Comparison of ENCODE assay signal across 10 mouse cellular contexts in genomic region chr1:87906361-87906956, GRCm38 (mm10). TPM values are rescaled to one million over a fixed set of nuclear protein-coding genes. Genes with fewer than 3 reads are reported as not detected.
DNase-seq lines count a peak whose midpoint lies in the region; ATAC-seq lines count a peak whose summit lies in the region.
"Had no signal": no experiment of that assay in that cellular context is flagged by ENCODE, and none has a peak within 500 bp of the region (broad histone marks: within the 10 kb centered on the region; RNA-seq: fewer than 3 reads in every experiment).

No protein-coding gene starts in this region.

- H3K4me1 ChIP-seq in liver, embryonic 13.5 days (replicated peaks) = peaks cover 32% of the 10 kb centered on the region

- no peak overlapping the region for H3K9ac ChIP-seq in liver, embryonic 13.5 days

- ATAC-seq in frontal cortex, adult (ENCODE audit: low TSS enrichment) = peak; percentile 50; the same call in 1 of the 2 replicates
- peak; percentile 71 for ATAC-seq in liver, embryonic 13.5 days (ENCODE audit: low read depth)

- DNase-seq in frontal cortex, postnatal 25 days (ENCODE audit: low spot score in 2 of 2) = no peak
- DNase-seq in retina, adult 2 months (ENCODE audit: low read depth, low spot score) = peak; percentile 11
- DNase-seq in retina, embryonic 14.5 days (ENCODE audit: low spot score) = no peak
- DNase-seq in liver, embryonic 13.5 days = no peak
- DNase-seq in thymus, postnatal 36 days = peak; percentile 26 to 50
- DNase-seq in cerebellum, adult 9-11 months = no peak
- DNase-seq in embryo, embryonic 11 days = no peak
- DNase-seq: layer of hippocampus, postnatal 36 days had no signal

- H3K27me3 ChIP-seq in liver, embryonic 13.5 days = no peaks in the 10 kb centered on the region

- no peak overlapping the region for H3K27ac ChIP-seq in liver, embryonic 13.5 days

- H3K9me3 ChIP-seq in liver, embryonic 13.5 days (replicated peaks) = no peaks in the 10 kb centered on the region

- no peak overlapping the region for H3K4me2 ChIP-seq in liver, embryonic 13.5 days

- WGBS in liver, embryonic 13.5 days (ENCODE audit: insufficient replicate concordance) = 74% methylated on average over 5 of the region's 5 CpGs

- H3K4me3 ChIP-seq in liver, embryonic 13.5 days (replicated peaks) = no peak overlapping the region
- H3K4me3 ChIP-seq: erythroblast, embryonic 14.5 days had no signal

- H3K36me3 ChIP-seq in liver, embryonic 13.5 days = no peaks in the 10 kb centered on the region

RNA-seq across cellular contexts. Expression of gene Dgkd, which starts 53.4 kb away (rescaled TPM):
- 10.9 and 15.1 TPM in 2 replicates for polyA plus RNA-seq in liver, embryonic 13.5 days (2015; fragmentation: Nextera tagmentation; extraction: Ambion mirVana)

Comparison
In these comparisons a context has a peak if more than half of its experiments do, and no peak if none do; other contexts are left out.
1. DNase-seq: peak in retina, adult 2 months (single experiment) and thymus, postnatal 36 days (2 of 2); none in frontal cortex, postnatal 25 days (0 of 2), retina, embryonic 14.5 days (single experiment), liver, embryonic 13.5 days (single experiment), cerebellum, adult 9-11 months (single experiment) and embryo, embryonic 11 days (single experiment).